Mouse (Mus musculus) liver, embryonic 18 days (tissue): ENCODE measurements around the gene Gm28102. TPM values are rescaled to one million over a fixed set of nuclear protein-coding genes. Genes with fewer than 3 reads are reported as not detected.

Experiments used
- polyA plus RNA-seq: library from polyadenylated mRNA; depleted of rRNA; stranded (reverse); fragments of >200 nt; gene quantifications from 2 replicates; pipeline ENCODE4 v1.2.3, GENCODE M21; 2012; rRNA removed

Gene Gm28102
- not detected in 2 replicates for polyA plus RNA-seq

GRCm38 (mm10) chrY:88053015-88053414, at the start of gene Gm28102:
Gene Gm28102 (plus strand): TSS chrY:88053315.

